Mouse (Mus musculus) left cerebral cortex, adult 6 months (tissue): Measurements from ENCODE around the gene Sap30bp. TPM values are rescaled to one million over a fixed set of nuclear protein-coding genes. Genes with fewer than 3 reads are reported as not detected.

Experiments
- long read RNA-seq, 2 experiments: library from polyadenylated mRNA; unstranded; transcript quantifications; one replicate each; pipeline ENCODE4 v2.0.0; 2019 to 2020
- polyA plus RNA-seq: library from polyadenylated mRNA; unstranded; fragments of <200 nt; fragmentation: Nextera tagmentation; gene quantifications from 2 replicates; pipeline ENCODE4 v1.2.3, GENCODE M21; 2021

Gene Sap30bp
- 26.6 and 36.8 TPM in 2 replicates for polyA plus RNA-seq
- long read RNA-seq, experiment 1, transcript Sap30bp-203 (11 exons, 3,654 nt) = major isoform, 182 of 297 reads
- long read RNA-seq, experiment 1, partial matches to known transcripts = 30 of 297 reads
- long read RNA-seq, experiment 1, other reads (novel, unspliced or antisense) = 85 of 297 reads
- long read RNA-seq, experiment 2, transcript Sap30bp-203 (11 exons, 3,654 nt) = major isoform, 33 of 58 reads
- long read RNA-seq, experiment 2, partial matches to known transcripts = 16 of 58 reads
- long read RNA-seq, experiment 2, other reads (novel, unspliced or antisense) = 9 of 58 reads

DNA sequence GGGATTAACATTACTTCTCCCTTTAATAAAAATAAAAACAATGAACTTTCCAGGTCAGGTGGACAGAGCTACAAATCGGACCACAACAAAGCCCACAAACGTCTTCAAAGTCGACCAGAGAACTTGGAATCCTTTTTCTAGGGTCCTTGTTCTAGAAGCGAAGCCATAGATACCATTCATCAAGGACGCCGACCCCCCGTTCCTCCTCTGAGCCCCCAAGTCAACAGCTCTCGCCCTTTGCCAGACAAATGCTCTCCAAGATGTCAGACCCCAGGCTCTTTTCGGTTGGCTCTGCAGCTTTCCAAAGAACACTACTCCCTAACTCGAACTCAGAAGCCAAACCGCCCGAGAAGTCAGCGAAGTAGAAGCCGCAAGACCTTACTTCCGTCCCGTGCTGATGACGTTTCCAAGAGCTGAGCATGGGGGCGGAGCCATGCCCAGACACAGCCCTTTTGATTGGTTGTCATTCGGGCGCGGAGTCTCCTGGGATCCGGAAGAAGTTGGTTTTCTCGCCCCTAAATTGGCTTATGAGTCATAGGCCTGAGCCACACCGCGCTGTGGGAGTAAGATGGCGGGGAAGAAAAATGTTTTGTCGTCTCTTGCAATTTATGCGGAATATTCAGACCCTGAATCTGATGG is at the start of gene Sap30bp, which contains the start of gene Recql5:
Gene Sap30bp, plus strand, starts transcription at position 175 of the 639 bp plus-strand sequence.
Gene Recql5, minus strand, starts transcription at position 370 of the 639 bp plus-strand sequence.

GRCm38 (mm10) chr11:115899486-115900266 is 33.4 kb upstream of the Sap30bp start, which contains the start of gene Smim5:
TSS of gene Smim5 (plus strand) at chr11:115899966.

DNA sequence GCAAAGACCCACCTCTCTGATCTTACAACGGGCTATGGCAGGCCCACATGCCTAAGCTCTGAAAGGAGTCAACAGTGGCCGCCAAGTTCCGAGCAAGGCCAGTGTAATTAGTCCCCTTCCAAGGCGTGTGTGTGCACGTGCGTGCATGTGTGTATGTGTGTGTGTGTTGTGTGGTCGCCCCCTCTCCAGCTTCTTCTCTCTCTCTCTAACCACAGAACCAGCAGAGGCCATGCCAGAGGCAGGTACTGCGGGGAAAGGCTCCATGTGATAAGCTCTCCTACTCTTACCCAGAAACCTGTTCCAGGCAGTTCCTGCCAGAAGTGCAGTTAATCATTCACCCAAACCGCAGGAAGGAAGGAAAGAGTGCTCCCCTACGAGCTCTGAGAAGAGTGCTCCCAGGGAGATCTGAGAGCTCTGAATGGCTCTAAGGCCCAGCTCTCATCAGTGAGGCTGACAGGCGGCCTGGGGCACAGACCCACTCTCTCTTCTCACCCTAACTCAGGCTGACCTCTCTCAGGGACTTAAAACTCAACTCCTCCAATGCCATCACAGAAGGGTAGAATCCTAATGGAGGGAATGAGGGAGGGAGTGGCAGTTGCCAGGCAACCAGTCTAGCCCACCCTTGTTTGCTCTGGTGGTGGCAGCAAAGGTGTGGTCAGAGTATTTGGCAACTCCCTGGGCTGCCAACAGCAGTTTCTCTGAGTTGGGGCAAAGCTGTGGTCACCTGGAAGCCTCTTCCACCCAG is 21.3 kb upstream of the Sap30bp start, which contains the start of gene Smim6:
Gene Smim6, plus strand, starts transcription at position 386 of the 745 bp plus-strand sequence.

GRCm38 (mm10) chr11:115974309-115975082 is 41.4 kb downstream of the Sap30bp start, which contains the start of gene Itgb4:
TSS of gene Itgb4 (plus strand) at chr11:115974709.

GRCm38 (mm10) chr11:116012262-116012947 is 79.3 kb downstream of the Sap30bp start, which contains the start of gene Galk1:
TSS of gene Galk1 (minus strand) at chr11:116012719.

Other genes with a start within 250 kb of the Sap30bp start
- gene Grb2, start 224.7 kb upstream of the Sap30bp start, polyA plus RNA-seq = 18.5 and 33.1 TPM in 2 replicates
- gene Tmem94, start 167.8 kb upstream of the Sap30bp start, polyA plus RNA-seq = 18.1 and 22.2 TPM in 2 replicates
- gene Caskin2, start 119.6 kb upstream of the Sap30bp start, polyA plus RNA-seq = 8.5 and 14.8 TPM in 2 replicates
- gene Tsen54, start 118.6 kb upstream of the Sap30bp start, polyA plus RNA-seq = 5.4 and 6.0 TPM in 2 replicates
- 7.0 and 7.4 TPM in 2 replicates for gene Llgl2, start 109.2 kb upstream of the Sap30bp start, polyA plus RNA-seq
- gene Myo15b, start 74.9 kb upstream of the Sap30bp start, polyA plus RNA-seq = 0.14 TPM in 1 of 2 replicates, not detected in the other
- gene Smim5, start 33.3 kb upstream of the Sap30bp start, polyA plus RNA-seq = 1.4 and 1.7 TPM in 2 replicates
- not detected in 2 replicates for gene Smim6, start 21.3 kb upstream of the Sap30bp start, polyA plus RNA-seq
- gene Recql5, start 195 bp downstream of the Sap30bp start, polyA plus RNA-seq = 7.0 and 8.5 TPM in 2 replicates
- 3.5 and 3.7 TPM in 2 replicates for gene Itgb4, start 41.4 kb downstream of the Sap30bp start, polyA plus RNA-seq
- gene Galk1, start 79.4 kb downstream of the Sap30bp start, polyA plus RNA-seq = 19.0 and 23.7 TPM in 2 replicates
- gene H3f3b, start 94.7 kb downstream of the Sap30bp start, polyA plus RNA-seq = 208 and 343 TPM in 2 replicates
- 5.8 and 7.4 TPM in 2 replicates for gene Unk, start 97.0 kb downstream of the Sap30bp start, polyA plus RNA-seq
- 1.0 and 1.3 TPM in 2 replicates for gene Unc13d, start 144.7 kb downstream of the Sap30bp start, polyA plus RNA-seq
- gene Wbp2, start 153.7 kb downstream of the Sap30bp start, polyA plus RNA-seq = 252 and 516 TPM in 2 replicates
- gene Trim47, start 193.9 kb downstream of the Sap30bp start, polyA plus RNA-seq = 2.7 and 4.7 TPM in 2 replicates
- 2.0 and 2.8 TPM in 2 replicates for gene Trim65, start 197.8 kb downstream of the Sap30bp start, polyA plus RNA-seq
- gene Mrpl38, start 205.6 kb downstream of the Sap30bp start, polyA plus RNA-seq = 62.0 and 78.9 TPM in 2 replicates
- gene Fbf1, start 234.9 kb downstream of the Sap30bp start, polyA plus RNA-seq = 25.2 and 27.1 TPM in 2 replicates